Mouse (Mus musculus) kidney, adult 2 months (tissue): ENCODE measurements around the gene Smim20.

Experiments
- CTCF ChIP-seq: fragments of 200-500 bp; conservative IDR thresholded peaks from 2 replicates; pipeline ENCODE4 v1.5.1; 2011; ENCODE audit warnings: low read depth, mild to moderate bottlenecking, control low read depth, low read length, moderate library complexity, mixed read lengths; ENCODE audit not compliant: insufficient read depth, insufficient read length
- POLR2A ChIP-seq: fragments of 200-500 bp; IDR thresholded peaks from one replicate; pipeline ENCODE4 v1.6.1; 2011; ENCODE audit warnings: low read depth, low read length, control low read depth

- TF ChIP-seq CTCF (no peak), POLR2A (no peak)
These were observed 50.5 kb downstream of the Smim20 start for GRCm38 (mm10) chr5:53317396-53317795.
